Mouse (Mus musculus): Measurements from ENCODE around the gene Angptl2. TPM values are rescaled to one million over a fixed set of nuclear protein-coding genes. Genes with fewer than 3 reads are reported as not detected.
"Not testable (repeated sequence)": the region's sequence is repeated elsewhere in the genome, so short reads cannot be mapped to it uniquely, and the experiment has no call there.

Gene Angptl2
- polyA plus RNA-seq, 1 experiment from 2014 or later = 36.9 TPM

DNA sequence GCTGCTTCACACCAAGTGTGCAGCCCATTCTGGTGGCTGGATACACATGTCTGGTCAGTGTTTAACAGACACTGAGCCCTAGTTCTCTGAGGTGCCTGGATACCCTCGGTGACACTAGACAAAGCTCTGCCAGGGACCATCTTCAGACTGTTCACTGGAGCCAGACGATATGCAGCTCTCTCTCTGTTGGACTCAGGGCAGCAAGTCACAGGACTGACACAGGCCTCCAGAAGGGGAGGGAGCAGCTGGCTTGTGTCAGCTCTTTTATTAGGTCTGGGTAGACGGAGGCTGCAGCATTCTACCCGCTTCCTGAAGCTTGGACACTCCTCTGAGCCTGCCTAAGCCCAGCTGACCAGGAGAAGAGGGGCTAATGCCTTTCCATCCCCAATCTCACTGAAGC lies 8.8 kb upstream of the Angptl2 start:
- Histone ChIP-seq H3K9ac (ENCODE audit: low read depth, low read length) (no peak overlapping the region), H3K27ac (peak overlapping the region; percentile 72), H3K4me2 (ENCODE audit: low read length) (no peak overlapping the region), H3K4me1 (replicated peaks; ENCODE audit: insufficient read depth, low read length) (peaks cover 16% of the 10 kb centered on the region), H3K36me3 (ENCODE audit: insufficient read depth, low read length) (no peaks in the 10 kb centered on the region), H3K27me3 (ENCODE audit: insufficient read depth, low read length) (no peaks in the 10 kb centered on the region), H3K4me3 (replicated peaks; ENCODE audit: low read depth, low read length) (no peak overlapping the region), H3K9me3 (replicated peaks; ENCODE audit: low read length) (no peaks in the 10 kb centered on the region)
- no peak for TF ChIP-seq CTCF (IDR thresholded peaks at IDR 0.05; ENCODE audit: low read depth)
- DNase-seq (ENCODE audit: low spot score) = peak; percentile 87
- 12% methylated on average over 4 of the region's 4 CpGs for WGBS
- ATAC-seq (replicated peaks; ENCODE audit: low FRiP score, low read depth) = peak; percentile 73

DNA sequence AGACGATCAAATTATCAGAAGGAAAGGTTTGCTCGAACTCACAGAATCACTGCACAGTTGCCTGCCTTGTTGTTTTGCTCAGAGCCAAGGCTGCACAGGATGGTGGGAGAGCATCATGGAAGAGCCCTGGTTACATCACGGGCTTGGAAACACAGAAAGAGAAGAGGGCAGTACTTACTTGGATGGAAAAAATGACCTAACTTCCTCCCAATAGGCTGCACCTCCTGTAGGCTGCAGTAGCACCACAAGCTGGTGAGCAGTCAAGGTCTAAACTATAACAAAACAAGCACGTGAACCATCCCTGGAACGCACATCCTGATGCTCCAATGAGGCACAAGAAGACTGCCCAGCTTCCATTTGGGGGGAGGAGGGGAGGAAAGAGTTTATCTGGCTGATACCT lies 7.7 kb upstream of the Angptl2 start:
- whole genome bisulfite sequencing = 68% methylated on average over 5 of the region's 5 CpGs
- no peak for DNase-seq (ENCODE audit: low spot score)

DNA sequence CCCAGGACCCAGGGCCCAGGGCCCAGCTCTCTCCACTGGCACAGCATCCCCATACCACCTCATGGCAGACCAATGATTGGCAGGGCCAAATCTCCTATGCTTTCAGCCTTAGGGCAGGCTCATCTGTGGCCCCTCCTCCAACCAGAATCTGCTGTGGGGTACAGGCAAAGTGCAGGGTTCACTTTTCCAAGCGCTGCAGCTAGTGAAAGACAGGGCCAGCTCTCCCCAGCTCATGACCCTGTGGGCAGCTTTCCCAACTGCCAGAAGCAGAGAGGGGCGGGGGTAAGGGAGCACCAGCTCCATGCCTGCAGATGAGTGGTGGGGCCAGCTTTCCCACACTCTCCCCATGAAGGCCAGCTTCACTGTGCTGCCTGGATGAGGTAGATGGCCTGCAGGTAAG lies 5.0 kb upstream of the Angptl2 start:
- no peak overlapping the region for H3K4me2 ChIP-seq (ENCODE audit: low read length)
- 78% methylated on average over 2 of the region's 2 CpGs for WGBS
- H3K27me3 ChIP-seq (ENCODE audit: insufficient read depth, low read length) = no peaks in the 10 kb centered on the region
- H3K27ac ChIP-seq = no peak overlapping the region
- no peak overlapping the region for H3K9ac ChIP-seq (ENCODE audit: low read depth, low read length)
- H3K36me3 ChIP-seq (ENCODE audit: insufficient read depth, low read length) = no peaks in the 10 kb centered on the region
- peaks cover 20% of the 10 kb centered on the region for H3K4me1 ChIP-seq (replicated peaks; ENCODE audit: insufficient read depth, low read length)
- H3K4me3 ChIP-seq (replicated peaks; ENCODE audit: low read depth, low read length) = no peak overlapping the region
- ATAC-seq (replicated peaks; ENCODE audit: low FRiP score, low read depth) (no peak), DNase-seq (ENCODE audit: low spot score) (no peak)
- TF ChIP-seq CTCF (IDR thresholded peaks at IDR 0.05; ENCODE audit: low read depth) = no peak
- no peaks in the 10 kb centered on the region for H3K9me3 ChIP-seq (replicated peaks; ENCODE audit: low read length)

More for the DNA sequence above, 7.7 kb upstream of the Angptl2 start:
- H3K27me3 ChIP-seq (ENCODE audit: insufficient read depth, low read length) = no peaks in the 10 kb centered on the region
- peaks cover 16% of the 10 kb centered on the region for H3K4me1 ChIP-seq (replicated peaks; ENCODE audit: insufficient read depth, low read length)
- H3K4me2 ChIP-seq (ENCODE audit: low read length) = no peak overlapping the region
- H3K9ac ChIP-seq (ENCODE audit: low read depth, low read length) = no peak overlapping the region
- ATAC-seq (replicated peaks; ENCODE audit: low FRiP score, low read depth) = no peak
- H3K9me3 ChIP-seq (replicated peaks; ENCODE audit: low read length) = no peaks in the 10 kb centered on the region
- no peak overlapping the region for H3K4me3 ChIP-seq (replicated peaks; ENCODE audit: low read depth, low read length)
- no peaks in the 10 kb centered on the region for H3K36me3 ChIP-seq (ENCODE audit: insufficient read depth, low read length)
- no peak for TF ChIP-seq CTCF (IDR thresholded peaks at IDR 0.05; ENCODE audit: low read depth)
- no peak overlapping the region for H3K27ac ChIP-seq

DNA sequence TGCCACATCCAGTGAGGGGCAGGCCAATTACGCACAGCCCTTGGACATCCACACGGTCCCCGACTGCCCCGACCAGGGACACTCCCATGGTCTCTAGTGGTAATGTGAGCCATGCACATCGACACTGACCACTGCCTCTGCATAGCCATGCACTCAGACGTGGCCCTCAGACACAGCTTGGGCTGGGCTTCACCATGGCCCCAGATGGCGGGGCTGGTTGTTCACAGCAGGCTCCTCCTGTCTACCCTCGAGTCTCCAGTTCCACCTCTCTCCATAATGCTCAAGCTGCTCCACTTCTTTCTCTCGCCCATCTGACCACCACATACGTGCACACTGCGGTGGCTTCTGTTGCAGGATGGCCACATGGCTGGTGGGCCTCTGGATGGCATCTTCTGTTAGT lies 4.6 kb upstream of the Angptl2 start:
- peaks cover 19% of the 10 kb centered on the region for H3K4me1 ChIP-seq (replicated peaks; ENCODE audit: insufficient read depth, low read length)
- not testable (repeated sequence) for H3K4me3 ChIP-seq (replicated peaks; ENCODE audit: low read depth, low read length); H3K4me2 ChIP-seq (ENCODE audit: low read length); H3K27me3 ChIP-seq (ENCODE audit: insufficient read depth, low read length); H3K27ac ChIP-seq; H3K36me3 ChIP-seq (ENCODE audit: insufficient read depth, low read length); DNase-seq (ENCODE audit: low spot score); ATAC-seq (replicated peaks; ENCODE audit: low FRiP score, low read depth); H3K9ac ChIP-seq (ENCODE audit: low read depth, low read length); H3K9me3 ChIP-seq (replicated peaks; ENCODE audit: low read length)
- WGBS = 68% methylated on average over 11 of the region's 11 CpGs

DNA sequence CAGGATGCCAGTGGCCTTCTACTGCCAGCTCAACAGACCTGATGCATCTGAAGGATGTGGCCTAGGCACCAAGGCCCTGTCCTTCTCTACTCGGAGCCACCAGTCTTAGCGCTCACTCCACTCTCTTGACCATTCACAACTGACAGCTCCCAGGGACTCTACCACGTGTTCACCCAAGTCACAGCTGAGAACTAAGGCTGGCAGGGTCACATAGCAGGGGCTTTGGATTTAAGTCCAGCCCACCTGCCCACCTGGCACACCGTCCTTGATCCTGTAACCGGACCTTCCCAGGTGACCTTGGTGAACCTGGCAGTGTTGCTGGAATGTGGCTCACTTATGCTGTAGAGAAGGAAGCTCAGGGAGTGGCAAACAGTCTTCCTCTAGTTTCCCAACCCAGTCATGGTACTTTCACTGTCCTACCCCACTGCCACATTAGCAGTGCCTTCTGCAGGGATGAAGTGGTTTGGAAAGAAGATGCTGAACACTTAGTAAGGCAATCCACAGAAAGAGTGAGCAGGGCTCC lies 631 bp upstream of the Angptl2 start:
- Histone ChIP-seq H3K4me1 (replicated peaks; ENCODE audit: insufficient read depth, low read length) (peaks cover 27% of the 10 kb centered on the region), H3K4me2 (ENCODE audit: low read length) (peak overlapping the region; percentile 77), H3K9me3 (replicated peaks; ENCODE audit: low read length) (no peaks in the 10 kb centered on the region), H3K27me3 (ENCODE audit: insufficient read depth, low read length) (no peaks in the 10 kb centered on the region), H3K27ac (peak overlapping the region; percentile 88), H3K36me3 (ENCODE audit: insufficient read depth, low read length) (no peaks in the 10 kb centered on the region), H3K9ac (ENCODE audit: low read depth, low read length) (peak overlapping the region; percentile 65), H3K4me3 (replicated peaks; ENCODE audit: low read depth, low read length) (peak overlapping the region; percentile 43)
- ATAC-seq (replicated peaks; ENCODE audit: low FRiP score, low read depth) = no peak; the same call in 1 of the 2 replicates
- TF ChIP-seq CTCF (IDR thresholded peaks at IDR 0.05; ENCODE audit: low read depth) = no peak
- 50% methylated on average over 5 of the region's 5 CpGs for WGBS
- DNase-seq (ENCODE audit: low spot score) = no peak

DNA sequence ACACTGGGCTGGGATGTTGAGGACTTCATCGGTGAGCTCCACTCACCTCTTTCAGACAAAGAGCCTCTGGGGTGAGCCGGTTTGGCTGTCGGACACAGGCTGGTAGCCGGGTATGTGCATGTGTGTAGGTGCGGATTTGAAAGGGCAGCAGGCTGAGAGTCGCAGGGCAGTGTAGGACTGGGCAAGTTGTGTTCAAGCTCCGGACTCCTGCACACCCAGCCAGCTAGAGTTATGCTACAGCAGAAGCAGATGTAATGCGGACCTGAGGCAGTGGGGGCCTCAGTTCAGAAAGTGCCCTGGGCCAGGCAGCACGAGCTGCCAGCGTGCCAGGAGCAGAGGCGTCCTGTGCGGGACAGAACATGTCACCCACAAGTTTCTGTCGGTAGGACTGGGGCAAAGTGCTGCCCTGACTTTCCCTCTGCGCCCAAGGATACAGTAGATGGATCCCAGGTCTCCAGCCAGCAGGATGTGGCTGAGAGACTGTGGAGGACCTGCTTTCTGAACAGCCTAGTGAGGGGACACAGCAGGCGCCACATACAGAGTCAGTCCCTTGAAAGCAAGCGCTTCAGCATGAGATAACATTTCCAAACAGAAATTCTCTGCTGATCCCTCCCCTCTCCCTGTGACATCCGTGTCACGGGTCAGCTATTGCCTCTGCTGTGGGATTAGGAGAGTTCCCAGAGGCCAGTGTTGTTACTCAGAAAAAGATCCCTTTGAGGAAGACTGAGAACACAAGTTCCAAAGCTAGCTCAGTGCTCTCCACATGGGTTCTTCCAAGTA lies 966 bp downstream of the Angptl2 start:
- peak overlapping the region; percentile 43 for H3K4me3 ChIP-seq (replicated peaks; ENCODE audit: low read depth, low read length)
- no peaks in the 10 kb centered on the region for H3K9me3 ChIP-seq (replicated peaks; ENCODE audit: low read length)
- no peak for TF ChIP-seq CTCF (IDR thresholded peaks at IDR 0.05; ENCODE audit: low read depth)
- no peaks in the 10 kb centered on the region for H3K27me3 ChIP-seq (ENCODE audit: insufficient read depth, low read length)
- H3K4me1 ChIP-seq (replicated peaks; ENCODE audit: insufficient read depth, low read length) = peaks cover 27% of the 10 kb centered on the region
- ATAC-seq (replicated peaks; ENCODE audit: low FRiP score, low read depth) (0 out of 2 replicates have a peak, but pooled peaks have one; percentile 6), DNase-seq (ENCODE audit: low spot score) (peak; percentile 48)
- no peaks in the 10 kb centered on the region for H3K36me3 ChIP-seq (ENCODE audit: insufficient read depth, low read length)
- peak overlapping the region; percentile 88 for H3K27ac ChIP-seq
- peak overlapping the region; percentile 77 for H3K4me2 ChIP-seq (ENCODE audit: low read length)
- H3K9ac ChIP-seq (ENCODE audit: low read depth, low read length) = peak overlapping the region; percentile 65
- WGBS = 12% methylated on average over 18 of the region's 18 CpGs
